Mouse (Mus musculus): Measurements from ENCODE around the gene Cap2.

Gene Cap2

DNA sequence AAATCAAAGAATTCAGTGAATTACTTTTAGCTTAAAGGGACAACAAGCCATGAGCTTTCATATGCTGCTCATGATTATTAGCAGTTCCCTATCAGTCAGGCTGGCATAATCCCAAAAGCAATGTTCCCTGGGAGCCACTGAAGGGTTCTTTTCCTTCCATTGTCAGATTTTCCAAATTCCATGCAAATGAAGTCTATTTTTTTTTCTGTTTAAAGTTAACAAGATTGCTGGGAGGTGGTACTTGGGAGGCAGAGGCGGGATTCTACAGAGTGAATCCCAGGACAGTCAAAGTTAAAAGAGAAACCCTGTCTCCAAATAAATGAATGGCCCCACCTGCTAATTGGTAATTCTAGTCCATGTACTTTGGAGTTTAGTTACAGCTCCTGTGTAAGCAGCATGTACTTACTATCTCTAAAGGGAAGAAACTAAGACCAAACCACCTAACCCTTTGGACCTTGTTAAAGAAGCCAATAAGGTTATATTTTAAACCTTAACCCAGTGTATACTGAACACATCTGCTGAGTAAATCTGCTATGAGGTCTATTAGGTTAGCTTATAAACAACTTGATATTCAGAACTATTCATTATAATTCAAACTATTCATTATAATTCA, 193.8 kb downstream of the Cap2 start:
- DNase-seq (ENCODE audit: low read depth), result no peak

DNA sequence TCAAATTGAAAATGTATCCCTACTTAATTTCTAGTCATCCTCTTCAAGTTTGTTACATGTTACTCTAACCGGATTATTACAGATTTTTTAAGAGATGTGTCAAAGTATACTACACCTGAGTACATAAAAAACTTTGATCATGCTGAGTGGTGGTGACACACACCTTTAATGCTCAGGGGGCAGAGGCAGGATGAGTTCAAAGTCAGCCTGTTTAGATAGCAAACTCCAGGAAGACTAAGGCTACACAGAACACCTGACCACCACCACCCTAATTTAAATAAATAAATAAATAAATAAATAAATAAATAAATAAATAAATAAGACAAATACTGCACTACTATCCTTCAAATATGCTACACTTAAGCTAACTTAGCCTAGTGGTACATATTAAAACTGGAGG, 194.3 kb downstream of the Cap2 start:
- no peak for DNase-seq (ENCODE audit: low read depth)

- DNase-seq (ENCODE audit: low read depth), result no peak
These were observed 195.1 kb downstream of the Cap2 start for GRCm38 (mm10) chr13:46696788-46697187.

DNA sequence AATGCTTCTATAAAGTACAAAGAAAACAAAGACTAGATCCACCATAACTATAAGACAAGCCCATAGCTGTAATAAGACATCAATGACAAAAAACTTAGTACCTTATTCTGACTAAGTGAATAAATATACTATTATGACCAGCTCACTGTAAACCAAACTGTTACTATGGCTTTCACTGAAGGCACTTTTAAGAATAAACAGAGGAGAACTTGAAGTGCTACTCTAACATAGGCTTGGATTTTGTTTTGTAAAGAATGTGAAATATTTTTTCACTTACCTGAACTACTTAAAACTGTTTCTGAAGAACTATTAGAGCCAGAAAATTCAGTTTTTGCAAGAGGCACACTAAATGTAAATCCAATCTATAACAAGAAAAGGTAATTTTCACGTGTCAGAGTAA, 197.7 kb downstream of the Cap2 start:
- DNase-seq (ENCODE audit: low read depth), result no peak

Data from c-Kit-positive CD71-negative TER-119-negative erythroid progenitor cells, embryonic 14.5 days (primary cell).